Mouse (Mus musculus) spleen, adult 18-20 months (tissue): ENCODE data around the gene Calcrl.
"Not testable (repeated sequence)": the region's sequence is repeated elsewhere in the genome, so short reads cannot be mapped to it uniquely, and the experiment has no call there.

Source experiments
- DNase-seq, 2 experiments: peaks; one replicate each; pipeline ENCODE4 v3.0.0; 2022; ENCODE audit warnings: mixed read lengths in 2 of 2

The Calcrl gene

GRCm38 (mm10) chr2:84388537-84388936, 36.7 kb downstream of the Calcrl start:
- DNase-seq, result not testable (repeated sequence)

- DNase-seq, result no peak
Observed at GRCm38 (mm10) chr2:84388023-84388416, 37.2 kb downstream of the Calcrl start.

- DNase-seq, result no peak
Observed at GRCm38 (mm10) chr2:84387394-84388022, 37.7 kb downstream of the Calcrl start.

- no peak for DNase-seq
Observed at GRCm38 (mm10) chr2:84386563-84387393, 38.4 kb downstream of the Calcrl start.

- no peak for DNase-seq
Observed at GRCm38 (mm10) chr2:84384911-84385693, 40.1 kb downstream of the Calcrl start.

- DNase-seq, result no peak
Observed at GRCm38 (mm10) chr2:84383828-84384227, 41.4 kb downstream of the Calcrl start.

- no peak for DNase-seq
Observed at GRCm38 (mm10) chr2:84382556-84382955, 42.7 kb downstream of the Calcrl start.

- DNase-seq, result no peak
Observed at GRCm38 (mm10) chr2:84381997-84382396, 43.2 kb downstream of the Calcrl start.

GRCm38 (mm10) chr2:84380816-84381215, 44.4 kb downstream of the Calcrl start:
- no peak for DNase-seq

- DNase-seq, result no peak
Observed at GRCm38 (mm10) chr2:84378678-84379077, 46.5 kb downstream of the Calcrl start.

- no peak for DNase-seq
Observed at GRCm38 (mm10) chr2:84369256-84369655, 56.0 kb downstream of the Calcrl start.

GRCm38 (mm10) chr2:84366742-84367141, 58.5 kb downstream of the Calcrl start:
- DNase-seq, result no peak

- no peak for DNase-seq
Observed at GRCm38 (mm10) chr2:84365266-84365665, 59.9 kb downstream of the Calcrl start.

GRCm38 (mm10) chr2:84362779-84363719, 62.2 kb downstream of the Calcrl start:
- no peak for DNase-seq

- no peak for DNase-seq
Observed at GRCm38 (mm10) chr2:84358690-84359343, 66.4 kb downstream of the Calcrl start.

GRCm38 (mm10) chr2:84355281-84355680, 69.9 kb downstream of the Calcrl start:
- DNase-seq, result no peak

- DNase-seq, result no peak
Observed at GRCm38 (mm10) chr2:84347376-84347775, 77.8 kb downstream of the Calcrl start.

- DNase-seq, result no peak
Observed at GRCm38 (mm10) chr2:84343756-84344155, 81.5 kb downstream of the Calcrl start.

- DNase-seq, result no peak
Observed at GRCm38 (mm10) chr2:84337774-84338450, 87.3 kb downstream of the Calcrl start.

GRCm38 (mm10) chr2:84336331-84336730, 88.9 kb downstream of the Calcrl start:
- no peak for DNase-seq

- no peak for DNase-seq
Observed at GRCm38 (mm10) chr2:84316185-84316805, 108.9 kb downstream of the Calcrl start.
